Mouse (Mus musculus) kidney, embryonic 16.5 days (tissue): ENCODE measurements around the gene Pif1. TPM values are rescaled to one million over a fixed set of nuclear protein-coding genes. Genes with fewer than 3 reads are reported as not detected.

Source experiments
- ATAC-seq: fragments of 200-750 bp; cut with Nextera tagmentation; 2 replicates; pipeline ENCODE4 v1.8.0; 2017; ENCODE audit warnings: moderate TSS enrichment; ENCODE audit not compliant: low FRiP score, low TSS enrichment
- H3K27ac ChIP-seq: fragments of 300-500 bp; sonication (generic); 2 replicates; pipeline ENCODE4 v1.5.1; 2014; ENCODE audit warnings: low read length
- H3K27me3 ChIP-seq: fragments of 300-500 bp; sonication (generic); 2 replicates; pipeline ENCODE4 v1.6.1; 2014; ENCODE audit warnings: low read length, control low read depth, mixed read lengths; ENCODE audit not compliant: insufficient read depth
- H3K36me3 ChIP-seq: fragments of 300-500 bp; sonication (generic); 2 replicates; pipeline ENCODE4 v1.6.1; 2014; ENCODE audit warnings: low read length, control low read depth, mixed read lengths; ENCODE audit not compliant: insufficient read depth
- H3K4me1 ChIP-seq: fragments of 300-500 bp; sonication (generic); 2 replicates; pipeline ENCODE4 v1.6.1; 2014; ENCODE audit warnings: low read length, control low read depth, mixed read lengths; ENCODE audit not compliant: insufficient read depth
- H3K4me2 ChIP-seq: fragments of 300-500 bp; sonication (generic); replicated peaks from 2 replicates; pipeline ENCODE4 v1.6.1; 2014; ENCODE audit warnings: low read depth, low read length
- H3K4me3 ChIP-seq: fragments of 300-500 bp; sonication (generic); 2 replicates; pipeline ENCODE4 v1.5.1; 2014; ENCODE audit warnings: mild to moderate bottlenecking, low read length
- H3K9ac ChIP-seq: fragments of 300-500 bp; sonication (generic); replicated peaks from 2 replicates; pipeline ENCODE4 v1.6.1; 2014; ENCODE audit warnings: low read length
- H3K9me3 ChIP-seq: fragments of 300-500 bp; sonication (generic); 2 replicates; pipeline ENCODE4 v1.6.1; 2016; ENCODE audit warnings: low read length, control low read depth
- WGBS: fragments of 180-500 bp; shearing (Covaris S2); extraction: QIAGEN DNeasy Blood & Tissue Kit; methylation state at CpG from one replicate; pipeline ENCODE4 v1.1.7; 2014; 5-methylcytosine and 5-hydroxymethylcytosine counted together
- polyA plus RNA-seq: library from polyadenylated mRNA; unstranded; fragments of >200 nt; fragmentation: Nextera tagmentation; extraction: Ambion mirVana; gene quantifications from 2 replicates; pipeline ENCODE4 v1.2.1, GENCODE M21; 2015

Gene Pif1
- polyA plus RNA-seq, 1 experiment from 2014 or later, result 15.5 TPM

GRCm38 (mm10) chr9:65548311-65548710 is 38.6 kb upstream of the Pif1 start:
- no peak overlapping the region for H3K4me2 ChIP-seq
- H3K4me1 ChIP-seq, result peaks cover 28% of the 10 kb centered on the region
- no peak overlapping the region for H3K27ac ChIP-seq
- H3K36me3 ChIP-seq, result no peaks in the 10 kb centered on the region
- no peak for ATAC-seq
- no peak overlapping the region for H3K4me3 ChIP-seq
- WGBS, result 53% methylated on average over 8 of the region's 8 CpGs
- H3K9ac ChIP-seq, result peak overlapping the region; percentile 44; the same call in 1 of the 2 replicates
- H3K27me3 ChIP-seq, result no peaks in the 10 kb centered on the region
- H3K9me3 ChIP-seq, result no peaks in the 10 kb centered on the region

- Histone ChIP-seq H3K4me1 (peaks cover 30% of the 10 kb centered on the region), H3K27me3 (no peaks in the 10 kb centered on the region), H3K9me3 (no peaks in the 10 kb centered on the region), H3K4me2 (no peak overlapping the region), H3K27ac (no peak overlapping the region), H3K4me3 (no peak overlapping the region), H3K36me3 (no peaks in the 10 kb centered on the region), H3K9ac (no peak overlapping the region)
- ATAC-seq, result no peak
- WGBS, result 77% methylated on average over 3 of the region's 3 CpGs
Observed at GRCm38 (mm10) chr9:65549139-65549538, 37.8 kb upstream of the Pif1 start.

GRCm38 (mm10) chr9:65549643-65550042 is 37.3 kb upstream of the Pif1 start:
- peaks cover 35% of the 10 kb centered on the region for H3K4me1 ChIP-seq
- WGBS, result 86% methylated on average over 5 of the region's 5 CpGs
- no peak overlapping the region for H3K4me2 ChIP-seq
- no peak overlapping the region for H3K9ac ChIP-seq
- no peaks in the 10 kb centered on the region for H3K36me3 ChIP-seq
- ATAC-seq, result no peak
- peak overlapping the region; percentile 96; the same call in 1 of the 2 replicates for H3K27ac ChIP-seq
- H3K4me3 ChIP-seq, result no peak overlapping the region
- no peaks in the 10 kb centered on the region for H3K27me3 ChIP-seq
- no peaks in the 10 kb centered on the region for H3K9me3 ChIP-seq

DNA sequence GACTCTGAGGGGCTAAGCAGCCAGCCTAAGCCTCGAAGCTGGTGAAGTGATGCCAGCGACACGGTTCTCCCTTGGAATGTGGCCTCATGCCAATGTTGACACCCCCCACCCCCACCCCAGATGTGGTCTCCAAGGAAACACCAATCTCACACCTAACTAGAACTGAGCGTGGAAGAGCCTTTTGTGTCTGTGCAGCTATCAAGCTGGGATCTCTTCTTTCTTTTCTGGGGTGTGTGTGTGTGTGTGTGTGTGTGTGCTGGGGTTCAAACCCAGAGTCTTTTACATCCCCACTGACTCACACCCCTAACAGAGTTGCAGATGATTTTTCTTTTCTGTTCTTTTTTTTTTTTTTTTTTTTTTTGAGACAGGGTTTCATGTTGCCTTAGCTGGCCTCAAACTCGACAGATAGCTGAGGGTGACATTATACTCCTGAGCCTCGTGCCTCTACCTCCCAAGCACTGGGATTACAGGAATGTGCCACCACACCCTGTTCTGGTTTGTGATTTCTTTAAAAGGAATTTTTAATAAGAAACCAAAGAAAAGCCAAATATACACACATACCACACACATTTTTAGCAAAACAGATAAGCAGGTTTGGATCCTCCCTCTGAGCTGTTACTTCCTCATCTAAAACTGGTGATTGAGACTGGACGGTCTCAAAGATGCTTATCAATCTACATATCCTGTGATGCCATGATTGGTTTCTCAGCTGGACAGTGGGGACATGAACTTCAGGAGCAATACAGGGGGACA is 36.7 kb upstream of the Pif1 start:
- Histone ChIP-seq H3K27ac (peak overlapping the region; percentile 96), H3K4me3 (no peak overlapping the region), H3K9me3 (no peaks in the 10 kb centered on the region), H3K4me2 (no peak overlapping the region), H3K27me3 (no peaks in the 10 kb centered on the region), H3K36me3 (no peaks in the 10 kb centered on the region), H3K4me1 (peaks cover 41% of the 10 kb centered on the region), H3K9ac (peak overlapping the region; percentile 47)
- 28% methylated on average over 7 of the region's 7 CpGs for WGBS
- ATAC-seq, result no peak

DNA sequence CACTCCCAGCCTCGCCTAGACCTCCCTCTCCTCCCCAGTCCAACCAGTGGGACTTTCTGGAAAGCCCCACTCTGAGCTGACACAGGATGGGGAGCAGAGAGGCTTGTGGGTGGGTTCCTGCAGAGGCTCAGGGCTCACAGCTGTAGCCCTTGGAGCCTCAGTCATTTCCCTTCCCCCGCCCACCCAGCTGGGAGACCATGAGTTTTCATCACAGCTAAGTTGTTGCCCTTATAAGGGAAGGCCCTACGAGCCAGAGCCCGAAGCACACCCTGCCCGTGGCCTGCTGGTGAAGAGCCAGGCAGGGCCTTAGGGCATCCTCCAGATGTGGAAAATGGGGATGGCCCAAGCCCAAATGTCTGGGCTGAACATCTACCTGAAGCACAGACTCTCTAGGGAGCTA is 35.9 kb upstream of the Pif1 start:
- peak; percentile 88 for ATAC-seq
- H3K4me1 ChIP-seq, result peaks cover 42% of the 10 kb centered on the region
- peak overlapping the region; percentile 96 for H3K27ac ChIP-seq
- 11% methylated on average over 5 of the region's 5 CpGs for WGBS
- no peaks in the 10 kb centered on the region for H3K9me3 ChIP-seq
- peak overlapping the region; percentile 47; the same call in 1 of the 2 replicates for H3K9ac ChIP-seq
- H3K4me2 ChIP-seq, result no peak overlapping the region
- peaks cover 1% of the 10 kb centered on the region; the same call in 1 of the 2 replicates for H3K36me3 ChIP-seq
- no peaks in the 10 kb centered on the region for H3K27me3 ChIP-seq
- no peak overlapping the region for H3K4me3 ChIP-seq

- peaks cover 41% of the 10 kb centered on the region for H3K4me1 ChIP-seq
- no peak overlapping the region for H3K4me2 ChIP-seq
- 67% methylated on average over 5 of the region's 5 CpGs for WGBS
- peaks cover 9% of the 10 kb centered on the region; the same call in 1 of the 2 replicates for H3K36me3 ChIP-seq
- ATAC-seq, result no peak
- H3K27ac ChIP-seq, result peak overlapping the region; percentile 14; the same call in 1 of the 2 replicates
- H3K9ac ChIP-seq, result no peak overlapping the region
- H3K9me3 ChIP-seq, result no peaks in the 10 kb centered on the region
- no peak overlapping the region for H3K4me3 ChIP-seq
- H3K27me3 ChIP-seq, result no peaks in the 10 kb centered on the region
Observed at GRCm38 (mm10) chr9:65552141-65552540, 34.8 kb upstream of the Pif1 start.

- Histone ChIP-seq H3K4me3 (no peak overlapping the region), H3K36me3 (peaks cover 9% of the 10 kb centered on the region; the same call in 1 of the 2 replicates), H3K9me3 (no peaks in the 10 kb centered on the region), H3K27me3 (no peaks in the 10 kb centered on the region), H3K27ac (no peak overlapping the region), H3K4me2 (no peak overlapping the region), H3K9ac (no peak overlapping the region), H3K4me1 (peaks cover 41% of the 10 kb centered on the region)
- no peak for ATAC-seq
- 93% methylated on average over 2 of the region's 2 CpGs for WGBS
Observed at GRCm38 (mm10) chr9:65552711-65553110, 34.2 kb upstream of the Pif1 start.

DNA sequence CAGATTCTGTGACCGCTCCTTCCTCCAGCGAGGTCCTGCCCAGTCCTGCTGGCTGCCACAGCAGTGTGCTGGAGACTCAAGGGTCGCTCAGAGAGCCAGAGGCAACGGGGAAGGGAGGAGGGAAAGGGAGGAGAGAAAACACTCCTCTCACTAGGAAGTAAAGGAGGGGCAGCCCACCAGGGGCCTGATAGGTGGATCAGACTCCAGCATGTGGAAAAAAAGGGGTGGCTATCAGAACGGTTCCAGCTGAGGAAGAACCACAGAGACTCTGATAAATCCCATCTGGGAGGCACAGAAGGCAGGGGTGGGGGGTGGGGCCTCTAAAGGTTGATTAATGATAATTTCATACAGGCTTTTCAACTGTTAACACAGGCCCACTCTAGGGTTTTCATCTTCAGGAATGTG is 32.0 kb upstream of the Pif1 start:
- Histone ChIP-seq H3K36me3 (peaks cover 14% of the 10 kb centered on the region; the same call in 1 of the 2 replicates), H3K4me3 (no peak overlapping the region), H3K9me3 (no peaks in the 10 kb centered on the region), H3K27me3 (no peaks in the 10 kb centered on the region), H3K9ac (peak overlapping the region; percentile 29), H3K4me2 (peak overlapping the region; percentile 6; the same call in 1 of the 2 replicates), H3K4me1 (peaks cover 29% of the 10 kb centered on the region), H3K27ac (peak overlapping the region; percentile 72)
- peak; percentile 76 for ATAC-seq
- 8% methylated on average over 5 of the region's 5 CpGs for WGBS

DNA sequence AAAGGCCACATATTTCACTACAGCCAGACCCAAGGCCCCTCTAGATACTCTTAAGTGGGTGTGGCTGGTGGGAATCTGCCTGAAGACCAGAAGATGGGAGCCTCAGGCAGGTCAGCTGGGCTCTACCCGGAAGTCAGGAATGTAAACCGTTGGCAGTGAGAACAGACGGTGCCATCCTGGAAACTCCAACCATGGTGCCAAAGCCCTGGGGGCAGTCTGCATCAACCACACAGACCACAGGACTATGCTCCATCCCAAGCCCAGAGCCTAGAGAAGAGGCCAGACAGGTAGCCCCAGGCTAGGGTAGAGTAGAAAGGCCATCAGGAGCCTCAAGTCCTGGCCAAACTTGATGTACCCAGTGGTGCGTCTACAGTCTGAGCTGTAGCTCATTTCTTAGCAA is 31.3 kb upstream of the Pif1 start:
- Histone ChIP-seq H3K36me3 (peaks cover 14% of the 10 kb centered on the region; the same call in 1 of the 2 replicates), H3K9me3 (no peaks in the 10 kb centered on the region), H3K4me1 (peaks cover 23% of the 10 kb centered on the region), H3K4me2 (no peak overlapping the region), H3K9ac (no peak overlapping the region), H3K27me3 (no peaks in the 10 kb centered on the region), H3K27ac (peak overlapping the region; percentile 72), H3K4me3 (no peak overlapping the region)
- no peak for ATAC-seq
- 80% methylated on average over 4 of the region's 4 CpGs for WGBS

- Histone ChIP-seq H3K27me3 (no peaks in the 10 kb centered on the region), H3K4me1 (peaks cover 23% of the 10 kb centered on the region), H3K4me2 (no peak overlapping the region), H3K27ac (no peak overlapping the region), H3K4me3 (no peak overlapping the region), H3K9me3 (no peaks in the 10 kb centered on the region), H3K36me3 (peaks cover 14% of the 10 kb centered on the region; the same call in 1 of the 2 replicates), H3K9ac (no peak overlapping the region)
- no peak for ATAC-seq
- 95% methylated on average over 8 of the region's 8 CpGs for WGBS
Observed at GRCm38 (mm10) chr9:65556349-65556748, 30.6 kb upstream of the Pif1 start.
